32 mouse cellular contexts compared by ENCODE assay signal in genomic region chr17:35080710-35081109, GRCm38 (mm10). TPM values are rescaled to one million over a fixed set of nuclear protein-coding genes. Genes with fewer than 3 reads are reported as not detected.
DNase-seq lines count a peak whose midpoint lies in the region; ATAC-seq lines count a peak whose summit lies in the region.
"Had no signal": no experiment of that assay in that cellular context is flagged by ENCODE, and none has a peak within 500 bp of the region (broad histone marks: within the 10 kb centered on the region; RNA-seq: fewer than 3 reads in every experiment).

No protein-coding gene starts in this region.

- no peaks in the 10 kb centered on the region for H3K9me3 ChIP-seq in heart, embryonic 14.5 days (ENCODE audit: control insufficient read depth, low read length)
- H3K9me3 ChIP-seq in megakaryocyte, embryonic 14.5 days, result no peaks in the 10 kb centered on the region
- H3K9me3 ChIP-seq in liver, embryonic 12.5 days (replicated peaks), result no peaks in the 10 kb centered on the region
- H3K9me3 ChIP-seq: embryonic facial prominence, embryonic 15.5 days; limb, embryonic 10.5 days had no signal

- H3K27ac ChIP-seq in heart, embryonic 14.5 days (replicated peaks in 1 of 2; ENCODE audit: control insufficient read depth in 1 of 2, insufficient read depth in 1 of 2, low read depth in 2 of 2, low read length in 2 of 2), result no peak overlapping the region
- peak overlapping the region; percentile 83 for H3K27ac ChIP-seq in liver, embryonic 12.5 days
- H3K27ac ChIP-seq: embryonic facial prominence, embryonic 15.5 days; gastrocnemius, adult 2 months; hindbrain, postnatal 0 days; limb, embryonic 10.5 days had no signal

- no peak overlapping the region for H3K4me2 ChIP-seq in heart, embryonic 14.5 days (ENCODE audit: low read length)
- peak overlapping the region; percentile 70 for H3K4me2 ChIP-seq in liver, embryonic 12.5 days
- H3K4me2 ChIP-seq: embryonic facial prominence, embryonic 15.5 days had no signal

- intact Hi-C loops in heart, postnatal 10 days (cut with DNase I), result no loop called here

- no peak for ATAC-seq in heart, embryonic 14.5 days (ENCODE audit: insufficient number of reproducible peaks, insufficient read depth, low FRiP score, low read depth)
- no peak for ATAC-seq in megakaryocyte, adult 5-6 weeks (ENCODE audit: poor library complexity, severe bottlenecking)
- no peak for ATAC-seq in liver, embryonic 12.5 days
- ATAC-seq in activated CD4-positive, CD25-positive, alpha-beta regulatory T cell, adult 4 months, result no peak
- ATAC-seq: forebrain, embryonic 14.5 days; hindbrain, postnatal 0 days; midbrain, embryonic 16.5 days had no signal

- peak overlapping the region; percentile 40; the same call in 1 of the 2 replicates for H3K9ac ChIP-seq in heart, embryonic 14.5 days (ENCODE audit: low read length)
- peak overlapping the region; percentile 62 for H3K9ac ChIP-seq in liver, embryonic 12.5 days
- H3K9ac ChIP-seq: embryonic facial prominence, embryonic 15.5 days had no signal

- no peaks in the 10 kb centered on the region for H3K36me3 ChIP-seq in heart, embryonic 14.5 days (ENCODE audit: control insufficient read depth, insufficient read depth, low read length)
- peaks cover 77% of the 10 kb centered on the region for H3K36me3 ChIP-seq in megakaryocyte, embryonic 14.5 days (replicated peaks; ENCODE audit: low read length)
- H3K36me3 ChIP-seq in liver, embryonic 12.5 days, result no peaks in the 10 kb centered on the region
- H3K36me3 ChIP-seq: embryonic facial prominence, embryonic 15.5 days; limb, embryonic 10.5 days had no signal

- DNase-seq in heart, postnatal 10 days, result no peak
- no peak for DNase-seq in spleen, postnatal 4 days (ENCODE audit: low spot score in 2 of 2)
- DNase-seq: adrenal gland, postnatal 10 days; cerebellum, adult 9-10 months; gastrocnemius, adult 2 months; kidney, adult 18-20 months; kidney, postnatal 4 days; lung, postnatal 14 days; right cerebral cortex, adult 18-20 months; right cerebral cortex, postnatal 4 days; thymus, adult 2 months; thymus, postnatal 4 days had no signal

- H3K4me3 ChIP-seq in heart, embryonic 14.5 days (ENCODE audit: control insufficient read depth in 1 of 2, insufficient read depth in 1 of 2, low read depth in 1 of 2, low read length in 2 of 2), result no peak overlapping the region
- peak overlapping the region; percentile 80 for H3K4me3 ChIP-seq in megakaryocyte, embryonic 14.5 days (replicated peaks)
- H3K4me3 ChIP-seq in liver, embryonic 12.5 days, result no peak overlapping the region
- H3K4me3 ChIP-seq: embryonic facial prominence, embryonic 15.5 days; gastrocnemius, adult 2 months; limb, embryonic 10.5 days; myocyte had no signal

- WGBS in heart, embryonic 14.5 days, result 87% methylated on average over 4 of the region's 4 CpGs
- 87% methylated on average over 4 of the region's 4 CpGs for whole genome bisulfite sequencing in liver, embryonic 12.5 days (ENCODE audit: insufficient replicate concordance)

- H3K27me3 ChIP-seq in heart, embryonic 14.5 days (ENCODE audit: control insufficient read depth, insufficient read depth, low read length), result 0 out of 2 replicates have a peak, but pooled peaks cover 4% of the 10 kb centered on the region
- H3K27me3 ChIP-seq in megakaryocyte, embryonic 14.5 days (replicated peaks), result no peaks in the 10 kb centered on the region
- peaks cover 27% of the 10 kb centered on the region for H3K27me3 ChIP-seq in liver, embryonic 12.5 days (replicated peaks)
- H3K27me3 ChIP-seq: embryonic facial prominence, embryonic 15.5 days had no signal

- H3K4me1 ChIP-seq in heart, embryonic 14.5 days (ENCODE audit: control insufficient read depth in 2 of 2, insufficient read depth in 2 of 2, low read length in 2 of 2), result peaks cover 15 to 20% of the 10 kb centered on the region in 2 experiments
- H3K4me1 ChIP-seq in megakaryocyte, embryonic 14.5 days, result peaks cover 98% of the 10 kb centered on the region
- H3K4me1 ChIP-seq in liver, embryonic 12.5 days, result peaks cover 66% of the 10 kb centered on the region

RNA-seq across cellular contexts. Expression of gene Ly6g6d, which starts 2.8 kb away (rescaled TPM):
- polyA plus RNA-seq in heart, embryonic 14.5 days (2014; fragmentation: Nextera tagmentation; extraction: Ambion mirVana), result 1.9 and 2.6 TPM in 2 replicates
- 1 to 10 TPM; 1.1 to 1.2 TPM for total RNA-seq in heart, postnatal 10 days (2021)
- 79.9 and 106 TPM in 2 replicates for polyA plus RNA-seq in megakaryocyte, embryonic 14.5 days (2012; ENCODE audit: insufficient read depth, low replicate concordance)
- not detected in 2 replicates for total RNA-seq in megakaryocyte, adult 5-6 weeks (2015)
- total RNA-seq in megakaryocyte, adult 5-6 weeks (2017), result not detected in 2 replicates
- 0.36 and 0.53 TPM in 2 replicates for polyA plus RNA-seq in liver, embryonic 12.5 days (2016; fragmentation: Nextera tagmentation; extraction: Ambion mirVana)
- not detected for polyA plus RNA-seq in activated CD4-positive, CD25-positive, alpha-beta regulatory T cell, adult 4 months (2017; shearing (Covaris generic))
- total RNA-seq: hematopoietic stem cell, adult 5-6 weeks; liver, adult 2 months; megakaryocyte-erythroid progenitor cell, adult 5-6 weeks had no signal
- polyA plus RNA-seq: myocyte had no signal

RNA-seq across cellular contexts. Expression of gene Ly6g6e, which starts 4.0 kb away (rescaled TPM):
- 0.32 TPM in 1 of 2 replicates, not detected in the other for polyA plus RNA-seq in heart, embryonic 14.5 days (2014; fragmentation: Nextera tagmentation; extraction: Ambion mirVana)
- total RNA-seq in heart, postnatal 10 days (2021), result under 1 TPM; 0.24 to 0.37 TPM
- not detected in 2 replicates for polyA plus RNA-seq in megakaryocyte, embryonic 14.5 days (2012; ENCODE audit: insufficient read depth, low replicate concordance)
- not detected in 2 replicates for total RNA-seq in megakaryocyte, adult 5-6 weeks (2015)
- total RNA-seq in megakaryocyte, adult 5-6 weeks (2017), result not detected in 2 replicates
- 0.23 TPM in 1 of 2 replicates, not detected in the other for polyA plus RNA-seq in liver, embryonic 12.5 days (2016; fragmentation: Nextera tagmentation; extraction: Ambion mirVana)
- not detected for polyA plus RNA-seq in activated CD4-positive, CD25-positive, alpha-beta regulatory T cell, adult 4 months (2017; shearing (Covaris generic))
- total RNA-seq: gastrocnemius, adult 2 months; gastrocnemius, postnatal 4 days; heart, adult 8-10 months; hematopoietic stem cell, adult 5-6 weeks; hindbrain, postnatal 0 days; megakaryocyte-erythroid progenitor cell, adult 5-6 weeks had no signal
- polyA plus RNA-seq: myocyte had no signal

RNA-seq across cellular contexts. Expression of gene Ly6g6f, which starts 4.7 kb away (rescaled TPM):
- polyA plus RNA-seq in heart, embryonic 14.5 days (2014; fragmentation: Nextera tagmentation; extraction: Ambion mirVana), result not detected in 2 replicates
- total RNA-seq in heart, postnatal 10 days (2021), result not detected
- 517 and 745 TPM in 2 replicates for polyA plus RNA-seq in megakaryocyte, embryonic 14.5 days (2012; ENCODE audit: insufficient read depth, low replicate concordance)
- total RNA-seq in megakaryocyte, adult 5-6 weeks (2015), result not detected in 2 replicates
- total RNA-seq in megakaryocyte, adult 5-6 weeks (2017), result not detected in 2 replicates
- 10.2 and 10.5 TPM in 2 replicates for polyA plus RNA-seq in liver, embryonic 12.5 days (2016; fragmentation: Nextera tagmentation; extraction: Ambion mirVana)
- polyA plus RNA-seq in activated CD4-positive, CD25-positive, alpha-beta regulatory T cell, adult 4 months (2017; shearing (Covaris generic)), result under 1 TPM in 1 of 2 experiments, not detected in 1; 0.29 TPM
- total RNA-seq: ES-E14; gastrocnemius, adult 2 months; hematopoietic stem cell, adult 5-6 weeks; hindbrain, postnatal 0 days; layer of hippocampus, postnatal 10 days; liver, adult 2 months; megakaryocyte-erythroid progenitor cell, adult 5-6 weeks had no signal
- polyA plus RNA-seq: hindbrain, postnatal 0 days; kidney, embryonic 16.5 days; midbrain, embryonic 16.5 days; myocyte; neural tube, embryonic 14.5 days had no signal

RNA-seq across cellular contexts. Expression of gene Abhd16a, which starts 8.4 kb away (rescaled TPM):
- 61.9 and 64.5 TPM in 2 replicates for polyA plus RNA-seq in heart, embryonic 14.5 days (2014; fragmentation: Nextera tagmentation; extraction: Ambion mirVana)
- total RNA-seq in heart, postnatal 10 days (2021), result 10 to 100 TPM; 51.0 to 55.7 TPM
- 211 and 290 TPM in 2 replicates for polyA plus RNA-seq in megakaryocyte, embryonic 14.5 days (2012; ENCODE audit: insufficient read depth, low replicate concordance)
- total RNA-seq in megakaryocyte, adult 5-6 weeks (2015), result 17.6 and 21.3 TPM in 2 replicates
- total RNA-seq in megakaryocyte, adult 5-6 weeks (2017), result 18.0 and 20.4 TPM in 2 replicates
- 60.2 and 61.1 TPM in 2 replicates for polyA plus RNA-seq in liver, embryonic 12.5 days (2016; fragmentation: Nextera tagmentation; extraction: Ambion mirVana)
- 10 to 100 TPM; 18.7 to 20.6 TPM for polyA plus RNA-seq in activated CD4-positive, CD25-positive, alpha-beta regulatory T cell, adult 4 months (2017; shearing (Covaris generic))

RNA-seq across cellular contexts. Expression of gene Mpig6b, which starts 14.7 kb away (rescaled TPM):
- 0.54 and 0.73 TPM in 2 replicates for polyA plus RNA-seq in heart, embryonic 14.5 days (2014; fragmentation: Nextera tagmentation; extraction: Ambion mirVana)
- under 1 TPM; 0.55 to 0.77 TPM for total RNA-seq in heart, postnatal 10 days (2021)
- 53.5 and 66.3 TPM in 2 replicates for polyA plus RNA-seq in megakaryocyte, embryonic 14.5 days (2012; ENCODE audit: insufficient read depth, low replicate concordance)
- not detected in 2 replicates for total RNA-seq in megakaryocyte, adult 5-6 weeks (2015)
- total RNA-seq in megakaryocyte, adult 5-6 weeks (2017), result not detected in 2 replicates
- 7.3 and 8.7 TPM in 2 replicates for polyA plus RNA-seq in liver, embryonic 12.5 days (2016; fragmentation: Nextera tagmentation; extraction: Ambion mirVana)
- polyA plus RNA-seq in activated CD4-positive, CD25-positive, alpha-beta regulatory T cell, adult 4 months (2017; shearing (Covaris generic)), result not detected
- total RNA-seq: ES-E14; gastrocnemius, adult 2 months; hematopoietic stem cell, adult 5-6 weeks; hindbrain, postnatal 0 days; layer of hippocampus, postnatal 10 days; megakaryocyte-erythroid progenitor cell, adult 5-6 weeks had no signal
- polyA plus RNA-seq: liver, adult 2 months; myocyte had no signal

Comparison
In these comparisons a context has a peak if more than half of its experiments do, and no peak if none do; other contexts are left out.
1. RNA of gene Ly6g6d, which starts 2.8 kb away (polyA plus RNA-seq): 79.9 to 106 TPM in megakaryocyte, embryonic 14.5 days; 1.9 to 2.6 TPM in heart, embryonic 14.5 days, 0.36 to 0.53 TPM in liver, embryonic 12.5 days and not detected in activated CD4-positive, CD25-positive, alpha-beta regulatory T cell, adult 4 months; every median in the first group is over 10 times any median in the second.
2. RNA of gene Ly6g6f, which starts 4.7 kb away (polyA plus RNA-seq): 517 to 745 TPM in megakaryocyte, embryonic 14.5 days; 10.2 to 10.5 TPM in liver, embryonic 12.5 days, 0.29 TPM in activated CD4-positive, CD25-positive, alpha-beta regulatory T cell, adult 4 months and not detected in heart, embryonic 14.5 days; every median in the first group is over 10 times any median in the second.